Mouse (Mus musculus) 416B (cell line): ENCODE results near the gene Gjb2.

Experiments used
- DNase-seq: peaks from one replicate; pipeline ENCODE4 v3.0.0; 2011; ENCODE audit warnings: low read depth

The Gjb2 gene

GRCm38 (mm10) chr14:57104106-57105023, at the start of gene Gjb2:
Gene Gjb2 (minus strand): TSS chr14:57104702.
- no peak for DNase-seq

GRCm38 (mm10) chr14:57145741-57146140, 41.2 kb upstream of the Gjb2 start:
- DNase-seq, result no peak

- no peak for DNase-seq
Observed at GRCm38 (mm10) chr14:57135265-57135664, 30.8 kb upstream of the Gjb2 start.

GRCm38 (mm10) chr14:57133161-57133661, 28.7 kb upstream of the Gjb2 start, which contains the start of gene Gjb6:
Gene Gjb6 (minus strand): TSS chr14:57133611.
- DNase-seq, result no peak

- no peak for DNase-seq
Observed at GRCm38 (mm10) chr14:57127383-57127782, 22.9 kb upstream of the Gjb2 start.

GRCm38 (mm10) chr14:57122295-57122694, 17.8 kb upstream of the Gjb2 start:
- no peak for DNase-seq

GRCm38 (mm10) chr14:57115823-57116544, 11.5 kb upstream of the Gjb2 start, which contains the start of gene Gm4491:
Gene Gm4491 (minus strand): TSS chr14:57115883.
- DNase-seq, result no peak

GRCm38 (mm10) chr14:57109194-57109593, 4.7 kb upstream of the Gjb2 start:
- DNase-seq, result peak; percentile 50

- DNase-seq, result peak; percentile 40
Observed at GRCm38 (mm10) chr14:57107916-57108315, 3.4 kb upstream of the Gjb2 start.

- no peak for DNase-seq
Observed at GRCm38 (mm10) chr14:57107091-57107490, 2.6 kb upstream of the Gjb2 start.

- no peak for DNase-seq
Observed at GRCm38 (mm10) chr14:57105721-57106120, 1.2 kb upstream of the Gjb2 start.

GRCm38 (mm10) chr14:57105111-57105510, 609 bp upstream of the Gjb2 start:
- no peak for DNase-seq

GRCm38 (mm10) chr14:57103711-57104105, 794 bp downstream of the Gjb2 start:
- DNase-seq, result no peak

GRCm38 (mm10) chr14:57103121-57103520, 1.4 kb downstream of the Gjb2 start:
- DNase-seq, result no peak

- no peak for DNase-seq
Observed at GRCm38 (mm10) chr14:57101623-57102022, 2.9 kb downstream of the Gjb2 start.

- peak; percentile 29 for DNase-seq
Observed at GRCm38 (mm10) chr14:57095855-57096254, 8.6 kb downstream of the Gjb2 start.

GRCm38 (mm10) chr14:57093029-57093428, 11.5 kb downstream of the Gjb2 start:
- peak; percentile 66 for DNase-seq

- no peak for DNase-seq
Observed at GRCm38 (mm10) chr14:57090001-57090400, 14.5 kb downstream of the Gjb2 start.

- no peak for DNase-seq
Observed at GRCm38 (mm10) chr14:57089107-57089506, 15.4 kb downstream of the Gjb2 start.

GRCm38 (mm10) chr14:57084180-57084668, 20.3 kb downstream of the Gjb2 start:
- peak; percentile 59 for DNase-seq

GRCm38 (mm10) chr14:57082863-57083262, 21.6 kb downstream of the Gjb2 start:
- DNase-seq, result peak; percentile 15

GRCm38 (mm10) chr14:57075537-57075936, 29.0 kb downstream of the Gjb2 start:
- no peak for DNase-seq
